Mouse (Mus musculus) thymus, adult 2 months (tissue): Measurements from ENCODE around the gene Srrm1.

Experiments used
- CTCF ChIP-seq: fragments of 200-500 bp; IDR thresholded peaks from 2 replicates; pipeline ENCODE4 v1.5.1; 2012; ENCODE audit warnings: mild to moderate bottlenecking, control low read depth, low read length, moderate library complexity, borderline replicate concordance; ENCODE audit not compliant: control insufficient read depth, poor library complexity, insufficient read depth; ENCODE audit errors: extremely low read depth
- POLR2A ChIP-seq: fragments of 200-500 bp; IDR thresholded peaks from 2 replicates; pipeline ENCODE4 v1.6.1; 2012; ENCODE audit warnings: mild to moderate bottlenecking, low read length, control low read depth, moderate library complexity; ENCODE audit not compliant: control insufficient read depth, poor library complexity, insufficient read depth; ENCODE audit errors: extremely low read depth

DNA sequence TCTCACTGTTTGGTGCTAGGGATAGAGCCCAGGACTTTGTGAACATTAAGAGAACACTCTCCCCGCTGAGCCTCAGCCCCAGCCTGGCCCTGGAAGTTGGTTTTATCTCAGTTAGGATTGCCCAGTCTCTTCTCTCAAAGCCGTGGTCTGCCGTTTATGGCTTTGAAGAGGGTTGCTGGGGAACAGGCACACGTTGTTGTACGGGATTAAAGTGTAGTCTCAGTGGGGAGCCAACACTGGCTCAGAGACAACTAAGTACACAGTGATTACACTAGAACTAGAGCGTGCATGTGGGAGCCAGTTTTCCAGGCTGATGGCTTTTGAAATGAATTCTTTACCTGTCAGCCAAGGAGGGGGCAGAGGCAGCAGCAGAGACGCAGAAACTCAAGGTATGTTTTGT, 48.8 kb upstream of the Srrm1 start:
- TF ChIP-seq CTCF (no peak), POLR2A (no peak)
